Mouse (Mus musculus): ENCODE results near the gene Rnf212b. TPM values are rescaled to one million over a fixed set of nuclear protein-coding genes. Genes with fewer than 3 reads are reported as not detected.

The Rnf212b gene
- polyA plus RNA-seq, 1 experiment from 2014 or later = not detected

DNA sequence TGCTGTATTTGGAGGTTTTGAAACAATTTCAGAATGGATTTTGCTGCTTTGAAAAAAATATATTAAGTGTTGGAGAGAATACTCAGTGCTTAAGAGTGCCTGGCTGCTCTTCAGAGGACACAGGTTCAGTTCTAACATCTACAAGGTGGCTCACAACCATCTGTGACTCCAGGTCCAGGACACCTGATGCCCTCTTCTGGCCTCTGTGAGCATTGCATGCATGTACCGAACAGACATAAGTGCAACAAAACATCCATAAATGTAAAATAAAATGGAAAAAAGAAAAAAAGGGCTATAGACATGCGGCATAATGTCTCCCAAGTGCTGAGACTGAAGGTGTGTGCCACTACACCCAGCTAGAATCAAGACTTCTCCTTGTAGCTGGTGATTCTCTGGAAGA lies 46.6 kb downstream of the Rnf212b start:
- H3K4me1 ChIP-seq = peaks cover 13% of the 10 kb centered on the region; the same call in 1 of the 2 replicates
- 51% methylated on average over 2 of the region's 2 CpGs for WGBS
- H3K9me3 ChIP-seq (replicated peaks) = no peaks in the 10 kb centered on the region
- no peak overlapping the region for H3K27ac ChIP-seq
- H3K9ac ChIP-seq = no peak overlapping the region
- no peak overlapping the region for H3K4me3 ChIP-seq (replicated peaks)
- H3K4me2 ChIP-seq = no peak overlapping the region
- H3K36me3 ChIP-seq = peaks cover 25% of the 10 kb centered on the region
- no peaks in the 10 kb centered on the region for H3K27me3 ChIP-seq
- no peak for ATAC-seq (replicated peaks; ENCODE audit: low FRiP score)

DNA sequence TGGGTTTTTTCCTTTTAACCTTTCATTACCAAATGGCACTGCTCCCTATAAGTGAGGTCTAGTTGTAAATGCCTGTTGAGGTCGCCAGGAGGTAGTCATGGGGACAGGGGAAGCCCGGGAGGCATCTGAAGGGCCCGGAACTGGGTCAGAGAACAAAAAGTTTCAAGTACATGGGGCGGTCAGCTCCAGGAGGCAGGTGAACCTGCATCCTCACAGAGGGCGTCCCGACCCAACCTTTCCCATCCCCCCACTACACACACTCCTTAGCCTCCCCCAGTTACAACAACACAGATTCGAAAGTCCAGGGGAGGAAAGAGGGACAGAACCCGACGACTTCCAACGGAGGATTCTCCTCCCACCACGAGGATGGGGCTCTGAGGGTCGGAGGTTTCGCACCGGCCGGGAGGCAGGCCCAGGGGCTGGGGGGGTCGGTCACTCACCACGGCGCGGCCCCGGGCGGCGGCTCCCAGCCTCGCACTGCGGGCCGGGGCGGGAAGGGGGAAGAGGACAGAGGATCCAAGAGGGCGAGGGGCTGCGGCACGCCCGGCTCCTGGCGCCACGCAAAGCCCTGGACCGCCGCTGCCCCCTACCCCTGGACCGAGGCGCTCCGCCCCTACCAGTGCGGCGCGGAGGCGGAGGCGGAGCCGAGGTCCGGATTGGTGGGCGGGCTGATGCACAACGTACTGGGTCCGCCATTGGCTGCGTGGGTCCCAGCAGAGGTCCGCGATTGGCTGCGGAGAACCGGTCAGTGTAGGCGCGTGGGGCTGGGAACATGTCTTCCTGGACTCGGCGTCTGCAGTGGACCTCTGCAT lies 49.8 kb downstream of the Rnf212b start:
- peaks cover 13% of the 10 kb centered on the region; the same call in 1 of the 2 replicates for H3K4me1 ChIP-seq
- under 1% methylated on average over 56 of the region's 56 CpGs for WGBS

DNA sequence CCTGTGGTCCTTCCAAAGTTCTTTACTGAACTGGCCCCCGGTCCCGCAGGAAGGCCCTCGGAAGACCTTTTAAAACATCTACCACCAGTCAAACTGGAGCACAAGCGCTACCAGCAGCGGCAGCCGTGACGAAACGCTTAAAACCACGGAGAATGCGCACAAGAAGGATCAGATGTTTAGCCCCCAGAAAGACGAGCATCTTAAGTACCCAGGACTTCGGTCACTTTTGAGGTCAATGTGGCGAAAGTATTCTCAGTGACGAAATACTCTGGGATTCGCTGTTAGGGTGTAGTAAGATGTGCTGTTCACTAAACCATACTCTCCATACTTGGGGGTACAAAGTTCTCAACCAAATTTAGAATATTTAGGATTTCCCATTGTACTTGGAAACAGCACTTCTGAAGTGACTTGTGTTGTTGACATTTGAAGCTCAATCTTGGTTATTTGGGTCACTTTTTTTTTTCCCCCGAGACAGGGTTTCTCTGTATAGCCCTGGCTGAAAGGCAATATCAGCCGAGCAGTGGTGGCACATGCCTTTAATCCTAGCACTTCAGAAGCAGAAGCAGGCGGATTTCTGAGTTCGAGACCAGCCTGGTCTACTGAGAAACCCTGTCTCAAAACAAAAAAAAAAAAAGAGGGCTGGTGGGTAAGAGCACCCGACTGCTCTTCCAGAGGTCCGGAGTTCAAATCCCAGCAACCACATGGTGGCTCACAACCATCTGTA lies 50.5 kb downstream of the Rnf212b start:
- peak overlapping the region; percentile 74 for H3K4me2 ChIP-seq
- H3K27ac ChIP-seq = peak overlapping the region; percentile 88
- H3K9ac ChIP-seq = peak overlapping the region; percentile 76
- H3K27me3 ChIP-seq = no peaks in the 10 kb centered on the region
- no peaks in the 10 kb centered on the region for H3K36me3 ChIP-seq
- WGBS = 16% methylated on average over 21 of the region's 21 CpGs
- peaks cover 13% of the 10 kb centered on the region; the same call in 1 of the 2 replicates for H3K4me1 ChIP-seq
- H3K4me3 ChIP-seq (replicated peaks) = peak overlapping the region; percentile 69
- no peaks in the 10 kb centered on the region for H3K9me3 ChIP-seq (replicated peaks)
- ATAC-seq (replicated peaks; ENCODE audit: low FRiP score) = 0 out of 2 replicates have a peak, but pooled peaks have one; percentile 4

More for the DNA sequence above, 49.8 kb downstream of the Rnf212b start:
- no peaks in the 10 kb centered on the region for H3K36me3 ChIP-seq
- H3K27me3 ChIP-seq = no peaks in the 10 kb centered on the region
- ATAC-seq (replicated peaks; ENCODE audit: low FRiP score) = peak; percentile 100
- peak overlapping the region; percentile 76 for H3K9ac ChIP-seq
- peak overlapping the region; percentile 74 for H3K4me2 ChIP-seq
- peak overlapping the region; percentile 88 for H3K27ac ChIP-seq
- no peaks in the 10 kb centered on the region for H3K9me3 ChIP-seq (replicated peaks)
- peak overlapping the region; percentile 69 for H3K4me3 ChIP-seq (replicated peaks)

DNA sequence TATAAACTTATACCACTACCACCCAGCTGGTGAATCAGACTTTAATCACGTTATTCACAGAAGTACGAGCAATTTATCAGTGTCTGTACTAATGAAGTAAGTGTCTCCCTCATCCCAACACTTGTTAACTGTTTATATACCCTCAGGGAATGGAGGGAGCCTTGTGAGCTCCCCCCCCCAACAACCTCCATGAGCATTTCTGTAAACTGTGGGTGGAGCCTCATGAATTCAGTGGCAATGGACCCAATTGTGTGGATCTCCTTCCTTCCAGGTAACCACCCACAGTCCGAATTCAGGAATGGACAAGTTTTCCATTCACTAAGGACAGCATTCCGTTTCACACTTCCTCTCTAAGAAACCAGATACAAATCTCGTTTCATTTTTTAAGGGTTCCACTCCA lies 51.7 kb downstream of the Rnf212b start:
- 77% methylated on average over 5 of the region's 5 CpGs for WGBS
- ATAC-seq (replicated peaks; ENCODE audit: low FRiP score) = no peak

DNA sequence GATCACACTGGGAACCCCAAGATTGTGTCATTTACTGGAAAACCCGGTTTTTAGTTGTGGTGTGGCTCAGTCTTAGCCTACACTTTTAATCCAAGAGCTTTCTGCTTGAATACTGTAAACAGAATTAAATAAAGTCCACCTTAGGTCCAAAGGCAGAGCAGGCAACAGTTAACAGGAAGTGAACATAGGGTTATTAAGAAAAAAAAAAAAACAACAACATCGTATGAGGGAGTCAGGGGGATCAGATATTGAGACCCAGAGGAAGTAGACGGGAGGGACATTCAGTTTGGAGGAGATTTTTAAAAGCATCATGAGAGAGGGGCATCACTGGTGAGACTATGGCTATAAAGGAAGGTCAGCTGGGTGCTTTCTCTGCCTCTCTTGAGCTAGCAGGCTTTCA lies 52.3 kb downstream of the Rnf212b start:
- H3K9ac ChIP-seq = no peak overlapping the region
- no peaks in the 10 kb centered on the region for H3K36me3 ChIP-seq
- no peaks in the 10 kb centered on the region for H3K27me3 ChIP-seq
- H3K27ac ChIP-seq = no peak overlapping the region
- ATAC-seq (replicated peaks; ENCODE audit: low FRiP score) = no peak
- peaks cover 13% of the 10 kb centered on the region; the same call in 1 of the 2 replicates for H3K4me1 ChIP-seq
- no peaks in the 10 kb centered on the region for H3K9me3 ChIP-seq (replicated peaks)
- no peak overlapping the region for H3K4me2 ChIP-seq
- no peak overlapping the region for H3K4me3 ChIP-seq (replicated peaks)
- WGBS = 40% methylated on average over 3 of the region's 3 CpGs

More for the DNA sequence above, 51.7 kb downstream of the Rnf212b start:
- H3K36me3 ChIP-seq = no peaks in the 10 kb centered on the region
- no peak overlapping the region for H3K27ac ChIP-seq
- H3K9ac ChIP-seq = no peak overlapping the region
- peaks cover 13% of the 10 kb centered on the region; the same call in 1 of the 2 replicates for H3K4me1 ChIP-seq
- H3K4me2 ChIP-seq = no peak overlapping the region
- H3K9me3 ChIP-seq (replicated peaks) = no peaks in the 10 kb centered on the region
- no peaks in the 10 kb centered on the region for H3K27me3 ChIP-seq
- no peak overlapping the region for H3K4me3 ChIP-seq (replicated peaks)

DNA sequence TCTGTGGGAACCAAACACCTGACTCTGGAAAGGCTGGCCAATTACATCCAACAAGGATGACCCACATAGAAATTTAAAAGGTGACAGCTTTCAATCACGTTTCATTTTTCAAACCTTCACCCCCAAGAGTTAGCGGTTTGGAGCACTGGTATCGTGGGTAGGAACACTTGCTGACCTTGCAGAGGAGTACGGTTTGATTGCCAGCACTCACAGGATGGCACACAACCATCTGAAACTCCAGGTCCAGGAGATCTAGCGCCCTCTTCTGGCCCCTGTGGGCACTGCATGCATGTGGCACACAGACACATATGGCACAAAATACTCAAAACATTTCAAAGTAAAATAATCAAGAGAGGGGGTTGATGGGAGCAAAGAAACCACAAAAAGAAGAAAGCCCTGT lies 53.0 kb downstream of the Rnf212b start:
- H3K27me3 ChIP-seq = no peaks in the 10 kb centered on the region
- peaks cover 13% of the 10 kb centered on the region; the same call in 1 of the 2 replicates for H3K4me1 ChIP-seq
- H3K9me3 ChIP-seq (replicated peaks) = no peaks in the 10 kb centered on the region
- H3K4me2 ChIP-seq = no peak overlapping the region
- no peak overlapping the region for H3K9ac ChIP-seq
- H3K27ac ChIP-seq = no peak overlapping the region
- ATAC-seq (replicated peaks; ENCODE audit: low FRiP score) = no peak
- no peak overlapping the region for H3K4me3 ChIP-seq (replicated peaks)
- 60% methylated on average over 5 of the region's 5 CpGs for WGBS
- H3K36me3 ChIP-seq = peaks cover under 1% of the 10 kb centered on the region; the same call in 1 of the 2 replicates

DNA sequence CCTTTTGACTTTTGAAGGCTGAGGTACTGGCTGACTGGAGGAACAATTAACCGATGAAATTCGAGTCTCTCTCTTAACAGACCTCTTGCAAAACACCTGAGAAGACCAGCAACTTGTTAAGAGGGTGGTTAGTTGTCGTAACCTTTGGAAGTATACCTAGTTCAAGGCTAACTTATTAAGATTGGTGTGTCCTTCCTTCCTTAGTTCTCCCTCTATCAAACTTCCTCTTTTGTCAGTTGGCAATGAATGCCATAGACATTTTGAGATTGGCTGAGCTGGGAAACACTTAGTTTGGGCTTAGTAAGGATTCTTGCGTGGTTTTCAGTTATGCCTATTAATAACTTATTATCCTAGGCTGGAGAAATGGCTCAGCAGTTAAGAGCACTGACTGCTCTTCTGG lies 54.1 kb downstream of the Rnf212b start:
- H3K9ac ChIP-seq = no peak overlapping the region
- no peaks in the 10 kb centered on the region for H3K9me3 ChIP-seq (replicated peaks)
- H3K4me2 ChIP-seq = no peak overlapping the region
- H3K4me3 ChIP-seq (replicated peaks) = no peak overlapping the region
- no peaks in the 10 kb centered on the region for H3K27me3 ChIP-seq
- no peak for ATAC-seq (replicated peaks; ENCODE audit: low FRiP score)
- peaks cover 4% of the 10 kb centered on the region; the same call in 1 of the 2 replicates for H3K36me3 ChIP-seq
- H3K4me1 ChIP-seq = peaks cover 7% of the 10 kb centered on the region; the same call in 1 of the 2 replicates
- 87% methylated on average over 4 of the region's 4 CpGs for WGBS
- no peak overlapping the region for H3K27ac ChIP-seq

DNA sequence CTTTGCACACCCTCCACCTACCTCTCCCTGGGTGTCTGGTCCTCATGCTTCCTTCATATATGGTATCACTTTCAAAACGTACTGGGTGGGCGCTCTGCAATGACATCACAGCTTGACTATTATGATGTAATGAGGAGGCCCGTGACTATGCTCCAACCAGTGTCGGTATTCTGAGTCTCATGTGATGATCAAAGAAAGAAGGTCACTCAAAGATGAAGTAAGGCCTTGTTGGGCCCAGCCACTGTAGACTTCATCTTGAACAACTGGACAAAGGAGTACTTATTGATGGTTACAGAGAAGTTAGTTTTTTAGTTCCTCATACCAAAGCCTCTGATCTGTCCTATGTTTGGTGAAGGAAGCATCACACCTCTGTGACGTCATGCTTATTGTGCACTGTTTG lies 56.9 kb downstream of the Rnf212b start, which contains the start of gene Homez:
TSS of gene Homez (minus strand) at position 101 of the 400 bp plus-strand sequence.
- H3K36me3 ChIP-seq = peaks cover 4% of the 10 kb centered on the region; the same call in 1 of the 2 replicates
- peaks cover 6% of the 10 kb centered on the region for H3K4me1 ChIP-seq
- no peaks in the 10 kb centered on the region for H3K9me3 ChIP-seq (replicated peaks)
- ATAC-seq (replicated peaks; ENCODE audit: low FRiP score) = no peak
- no peak within 1 kb of the TSS for H3K4me2 ChIP-seq
- no peak within 1 kb of the TSS for H3K27ac ChIP-seq
- no peaks in the 10 kb centered on the region; the same call in 1 of the 2 replicates for H3K27me3 ChIP-seq
- no peak within 1 kb of the TSS for H3K9ac ChIP-seq
- H3K4me3 ChIP-seq (replicated peaks) = no peak within 1 kb of the TSS
- WGBS = 87% methylated on average over 5 of the region's 5 CpGs

DNA sequence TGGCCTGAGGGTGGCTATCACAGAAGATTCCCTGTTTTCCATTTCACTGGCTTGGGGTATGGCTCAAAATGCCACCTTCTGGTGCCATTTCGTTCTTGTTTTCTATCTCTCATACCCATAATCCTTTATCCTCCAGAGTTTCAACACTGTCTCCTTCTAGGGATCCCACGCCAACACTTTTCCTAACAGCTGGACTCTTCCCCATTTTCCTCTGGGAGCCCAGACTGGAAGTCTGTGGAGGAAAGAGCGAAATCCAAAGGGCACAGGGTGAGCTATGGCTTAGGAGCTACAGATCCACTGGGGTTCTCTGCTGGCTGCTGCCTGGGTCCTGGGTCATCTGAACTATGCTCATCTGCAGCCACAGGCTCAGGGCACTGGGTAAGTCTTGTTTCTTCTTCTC lies 60.2 kb downstream of the Rnf212b start:
- Histone ChIP-seq H3K27me3 (peaks cover 4% of the 10 kb centered on the region; the same call in 1 of the 2 replicates), H3K27ac (no peak overlapping the region), H3K9me3 (replicated peaks) (no peaks in the 10 kb centered on the region), H3K4me1 (peaks cover 18% of the 10 kb centered on the region), H3K4me3 (replicated peaks) (no peak overlapping the region), H3K36me3 (peaks cover 4% of the 10 kb centered on the region; the same call in 1 of the 2 replicates), H3K4me2 (no peak overlapping the region), H3K9ac (no peak overlapping the region)
- ATAC-seq (replicated peaks; ENCODE audit: low FRiP score) = no peak
- WGBS = 86% methylated on average over 3 of the region's 3 CpGs

DNA sequence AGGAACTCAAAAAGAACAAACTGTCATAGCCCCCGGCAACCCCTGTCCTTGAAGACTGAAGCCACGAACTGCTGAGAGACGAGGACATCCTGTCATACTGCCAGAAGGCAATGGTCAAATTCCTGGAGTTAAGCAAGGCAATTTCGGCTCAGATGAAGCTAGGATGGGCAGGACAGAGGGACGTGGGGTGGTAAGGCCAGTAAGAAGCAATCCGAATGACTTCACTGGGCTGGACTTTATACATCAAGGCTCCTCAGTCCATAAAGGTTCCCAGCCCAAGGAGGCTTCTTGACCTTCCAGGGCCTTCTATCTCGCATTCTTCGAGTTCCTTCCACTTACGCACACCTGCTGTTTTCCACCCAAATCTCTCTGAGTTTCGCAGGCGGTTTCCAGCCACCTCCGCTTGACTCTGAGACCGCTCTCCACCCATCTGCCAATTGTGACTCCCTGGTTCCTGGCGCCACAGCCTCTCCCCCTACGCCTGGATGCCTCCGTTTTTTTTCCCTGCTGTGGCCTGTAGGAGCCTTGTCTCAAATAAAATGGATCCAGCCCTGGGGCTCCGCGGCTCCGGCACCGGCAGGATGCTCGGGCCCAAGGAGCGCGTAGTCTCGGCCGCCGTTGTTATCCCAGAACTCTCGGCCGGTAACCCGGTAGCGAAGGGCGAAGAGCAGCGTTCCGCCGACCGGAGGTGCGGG lies 62.0 kb downstream of the Rnf212b start:
- H3K9ac ChIP-seq = peak overlapping the region; percentile 65
- H3K27ac ChIP-seq = peak overlapping the region; percentile 90
- H3K36me3 ChIP-seq = peaks cover 4% of the 10 kb centered on the region; the same call in 1 of the 2 replicates
- H3K4me1 ChIP-seq = peaks cover 18% of the 10 kb centered on the region
- H3K9me3 ChIP-seq (replicated peaks) = no peaks in the 10 kb centered on the region
- peak overlapping the region; percentile 72 for H3K4me3 ChIP-seq (replicated peaks)
- H3K27me3 ChIP-seq = peaks cover 4% of the 10 kb centered on the region; the same call in 1 of the 2 replicates
- peak overlapping the region; percentile 100 for H3K4me2 ChIP-seq
- peak; percentile 34 for ATAC-seq (replicated peaks; ENCODE audit: low FRiP score)
- 2% methylated on average over 36 of the region's 36 CpGs for WGBS

DNA sequence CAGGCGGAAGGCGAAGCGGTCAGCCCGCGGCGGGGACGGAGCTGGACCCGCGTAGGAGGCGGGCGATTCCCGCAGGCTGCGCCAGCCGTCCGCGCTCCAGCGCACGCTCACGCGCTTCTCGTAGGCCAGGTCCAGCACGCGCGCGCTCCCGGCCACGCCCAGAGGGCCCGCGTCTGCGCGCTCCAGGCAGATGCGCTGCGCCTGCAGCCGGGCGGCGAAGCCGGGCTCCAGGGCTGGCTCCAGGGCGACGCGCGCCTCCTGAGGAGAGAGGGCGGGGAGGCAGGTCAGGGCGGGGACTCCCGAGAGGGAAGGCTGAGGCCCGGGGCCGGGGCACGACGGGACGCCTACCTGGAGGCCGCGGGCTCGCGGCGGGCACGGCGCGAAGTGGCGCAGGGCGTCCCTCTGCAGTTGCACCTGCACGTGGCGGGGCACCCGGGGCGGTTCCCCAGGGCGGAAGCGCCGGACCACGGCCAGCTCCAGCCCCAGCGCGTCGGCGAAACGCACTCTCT lies 62.7 kb downstream of the Rnf212b start:
- H3K9ac ChIP-seq = peak overlapping the region; percentile 65
- peaks cover 4% of the 10 kb centered on the region; the same call in 1 of the 2 replicates for H3K27me3 ChIP-seq
- H3K4me3 ChIP-seq (replicated peaks) = peak overlapping the region; percentile 72
- H3K36me3 ChIP-seq = peaks cover 4% of the 10 kb centered on the region; the same call in 1 of the 2 replicates
- peak overlapping the region; percentile 90 for H3K27ac ChIP-seq
- peaks cover 18% of the 10 kb centered on the region for H3K4me1 ChIP-seq
- peak overlapping the region; percentile 100 for H3K4me2 ChIP-seq
- peak; percentile 90 for ATAC-seq (replicated peaks; ENCODE audit: low FRiP score)
- H3K9me3 ChIP-seq (replicated peaks) = no peaks in the 10 kb centered on the region
- under 1% methylated on average over 71 of the region's 72 CpGs for WGBS
